Mouse (Mus musculus): ENCODE data around the gene Wars. TPM values are rescaled to one million over a fixed set of nuclear protein-coding genes. Genes with fewer than 3 reads are reported as not detected.
A peak's percentile ranks its signal among the peaks of the same experiment; 100 is the strongest.
"Not testable (repeated sequence)": the region's sequence is repeated elsewhere in the genome, so short reads cannot be mapped to it uniquely, and the experiment has no call there.

Gene Wars
- polyA plus RNA-seq, 1 experiment from 2014 or later: 93.0 TPM

DNA sequence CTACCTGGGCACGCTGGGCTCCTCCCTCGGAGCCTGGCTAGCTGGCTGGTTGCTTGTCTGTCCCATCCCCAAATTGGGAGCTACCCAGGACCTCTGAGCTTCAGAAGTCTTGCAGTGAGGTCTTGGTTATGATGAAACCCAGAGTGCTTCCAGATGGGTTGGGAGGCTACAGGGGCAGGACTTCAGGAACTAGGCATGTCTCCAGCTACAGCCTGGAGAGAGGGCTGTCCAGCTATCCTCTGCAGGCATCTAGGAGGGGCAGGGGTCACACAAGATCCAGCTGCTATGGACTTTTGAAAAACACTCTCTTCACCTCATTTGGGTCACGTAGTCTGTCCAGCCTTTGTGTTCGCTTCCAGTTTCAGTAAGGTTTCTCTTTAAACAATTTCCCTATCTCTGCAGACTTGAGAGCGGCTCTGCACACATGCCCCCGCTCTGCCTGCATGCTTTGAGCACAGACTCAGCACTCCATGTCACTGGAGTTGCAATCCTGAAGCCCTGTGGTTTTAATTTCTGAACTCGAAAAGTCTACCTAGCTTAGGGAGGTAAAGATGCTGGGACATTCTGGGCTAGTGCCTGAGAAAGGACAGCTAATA lies 36.3 kb downstream of the Wars start:
- Histone ChIP-seq H3K36me3 (ENCODE audit: control insufficient read depth, insufficient read depth, low read length) (peaks cover 41% of the 10 kb centered on the region), H3K9ac (ENCODE audit: low read length) (no peak overlapping the region), H3K4me1 (replicated peaks; ENCODE audit: control insufficient read depth, insufficient read depth, low read length) (no peaks in the 10 kb centered on the region), H3K27ac (ENCODE audit: low read depth) (peak overlapping the region; percentile 48), H3K4me3 (ENCODE audit: low read depth, low read length) (no peak overlapping the region), H3K9me3 (ENCODE audit: control insufficient read depth, low read length) (no peaks in the 10 kb centered on the region), H3K27me3 (replicated peaks; ENCODE audit: control insufficient read depth, insufficient read depth, low read length) (no peaks in the 10 kb centered on the region), H3K4me2 (ENCODE audit: low read length) (no peak overlapping the region)
- DNase-seq (ENCODE audit: low spot score): no peak
- 65% methylated on average over 7 of the region's 7 CpGs for WGBS
- ATAC-seq (replicated peaks; ENCODE audit: low FRiP score, low TSS enrichment, low read depth): no peak

DNA sequence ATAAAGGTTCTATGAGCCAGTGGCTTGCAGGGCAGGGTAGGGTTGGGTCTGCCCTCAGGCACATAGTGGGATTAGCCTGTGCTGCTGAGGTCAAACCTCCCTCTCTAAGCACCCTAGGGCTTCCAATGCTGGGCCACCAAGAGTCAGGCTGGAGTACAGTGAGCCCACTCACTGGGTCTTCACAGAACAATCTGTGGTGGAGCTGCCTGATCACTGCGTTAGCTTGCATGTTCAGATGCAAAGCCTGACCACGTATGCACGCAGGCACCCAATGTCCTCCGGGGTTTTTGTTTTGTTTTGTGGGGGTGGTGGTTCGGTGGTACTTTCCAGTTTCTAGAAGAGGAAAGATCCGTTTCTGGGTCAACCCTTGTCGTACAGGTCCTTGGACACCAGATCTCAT lies 36.9 kb downstream of the Wars start:
- ATAC-seq (replicated peaks; ENCODE audit: low FRiP score, low TSS enrichment, low read depth): no peak
- peak overlapping the region; percentile 48 for H3K27ac ChIP-seq (ENCODE audit: low read depth)

DNA sequence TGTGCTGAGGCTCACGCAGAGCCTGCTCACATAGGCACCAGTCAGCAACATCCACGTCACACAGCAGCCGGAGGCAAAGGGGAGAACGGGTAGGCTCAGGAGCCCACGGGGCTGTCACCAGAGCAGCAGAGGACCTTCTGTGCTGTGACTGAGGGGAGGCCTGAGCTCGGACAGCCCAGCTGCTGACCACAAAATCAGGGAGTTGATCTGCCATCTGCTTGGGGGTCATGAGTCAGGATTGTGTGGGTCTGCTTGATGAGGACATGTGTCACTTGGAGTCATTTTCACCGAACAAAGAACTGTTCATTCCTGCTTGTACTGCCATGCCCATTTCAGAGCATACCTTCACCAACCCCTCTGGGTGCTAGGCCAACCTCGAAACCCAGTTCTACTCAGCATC lies 37.8 kb downstream of the Wars start:
- Histone ChIP-seq H3K9me3 (ENCODE audit: control insufficient read depth, low read length) (no peaks in the 10 kb centered on the region), H3K27me3 (replicated peaks; ENCODE audit: control insufficient read depth, insufficient read depth, low read length) (no peaks in the 10 kb centered on the region), H3K36me3 (ENCODE audit: control insufficient read depth, insufficient read depth, low read length) (peaks cover 26% of the 10 kb centered on the region; the same call in 1 of the 2 replicates), H3K27ac (ENCODE audit: low read depth) (no peak overlapping the region), H3K4me1 (replicated peaks; ENCODE audit: control insufficient read depth, insufficient read depth, low read length) (no peaks in the 10 kb centered on the region), H3K4me2 (ENCODE audit: low read length) (no peak overlapping the region), H3K9ac (ENCODE audit: low read length) (no peak overlapping the region), H3K4me3 (ENCODE audit: low read depth, low read length) (no peak overlapping the region)
- ATAC-seq (replicated peaks; ENCODE audit: low FRiP score, low TSS enrichment, low read depth) (no peak), DNase-seq (ENCODE audit: low spot score) (no peak)
- 84% methylated on average over 8 of the region's 8 CpGs for WGBS

More for the DNA sequence above, 36.9 kb downstream of the Wars start:
- no peaks in the 10 kb centered on the region for H3K9me3 ChIP-seq (ENCODE audit: control insufficient read depth, low read length)
- DNase-seq (ENCODE audit: low spot score): no peak
- no peaks in the 10 kb centered on the region for H3K27me3 ChIP-seq (replicated peaks; ENCODE audit: control insufficient read depth, insufficient read depth, low read length)
- H3K36me3 ChIP-seq (ENCODE audit: control insufficient read depth, insufficient read depth, low read length): peaks cover 35% of the 10 kb centered on the region
- H3K9ac ChIP-seq (ENCODE audit: low read length): no peak overlapping the region
- no peak overlapping the region for H3K4me3 ChIP-seq (ENCODE audit: low read depth, low read length)
- no peak overlapping the region for H3K4me2 ChIP-seq (ENCODE audit: low read length)
- H3K4me1 ChIP-seq (replicated peaks; ENCODE audit: control insufficient read depth, insufficient read depth, low read length): no peaks in the 10 kb centered on the region
- 88% methylated on average over 7 of the region's 7 CpGs for WGBS

GRCm38 (mm10) chr12:108855081-108855480 lies 38.9 kb downstream of the Wars start:
- DNase-seq (ENCODE audit: low spot score): no peak
- no peak overlapping the region for H3K4me2 ChIP-seq (ENCODE audit: low read length)
- H3K9me3 ChIP-seq (ENCODE audit: control insufficient read depth, low read length): no peaks in the 10 kb centered on the region
- H3K27ac ChIP-seq (ENCODE audit: low read depth): no peak overlapping the region
- H3K4me1 ChIP-seq (replicated peaks; ENCODE audit: control insufficient read depth, insufficient read depth, low read length): no peaks in the 10 kb centered on the region
- WGBS: 90% methylated on average over 10 of the region's 10 CpGs
- no peak for ATAC-seq (replicated peaks; ENCODE audit: low FRiP score, low TSS enrichment, low read depth)
- H3K9ac ChIP-seq (ENCODE audit: low read length): no peak overlapping the region
- H3K4me3 ChIP-seq (ENCODE audit: low read depth, low read length): no peak overlapping the region
- no peaks in the 10 kb centered on the region for H3K27me3 ChIP-seq (replicated peaks; ENCODE audit: control insufficient read depth, insufficient read depth, low read length)
- peaks cover 17% of the 10 kb centered on the region; the same call in 1 of the 2 replicates for H3K36me3 ChIP-seq (ENCODE audit: control insufficient read depth, insufficient read depth, low read length)

DNA sequence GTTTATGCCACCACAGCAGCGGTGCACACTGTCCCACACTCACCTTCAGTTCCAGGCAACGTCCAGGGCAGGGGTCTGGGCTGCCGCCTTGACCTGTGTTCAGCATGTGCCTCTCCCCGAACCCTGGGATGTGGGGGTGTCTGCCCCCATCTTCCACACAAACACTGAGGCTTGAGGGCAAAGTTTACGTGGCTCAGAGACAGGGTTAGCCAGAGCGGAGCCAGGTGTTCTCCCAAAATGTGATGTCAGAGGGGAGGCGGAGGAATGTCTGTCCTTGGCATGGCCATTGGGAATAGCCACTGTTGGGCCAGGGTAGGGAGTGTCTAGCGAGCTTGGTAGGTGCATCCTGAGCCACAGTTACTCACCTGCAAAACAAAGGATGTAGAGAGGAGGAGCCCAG lies 41.2 kb downstream of the Wars start:
- Histone ChIP-seq H3K4me1 (replicated peaks; ENCODE audit: control insufficient read depth, insufficient read depth, low read length) (no peaks in the 10 kb centered on the region), H3K4me2 (ENCODE audit: low read length) (no peak overlapping the region), H3K9ac (ENCODE audit: low read length) (no peak overlapping the region), H3K36me3 (ENCODE audit: control insufficient read depth, insufficient read depth, low read length) (0 out of 2 replicates have a peak, but pooled peaks cover 3% of the 10 kb centered on the region), H3K9me3 (ENCODE audit: control insufficient read depth, low read length) (no peaks in the 10 kb centered on the region), H3K27ac (ENCODE audit: low read depth) (no peak overlapping the region), H3K27me3 (replicated peaks; ENCODE audit: control insufficient read depth, insufficient read depth, low read length) (no peaks in the 10 kb centered on the region), H3K4me3 (ENCODE audit: low read depth, low read length) (no peak overlapping the region)
- WGBS: 88% methylated on average over 8 of the region's 8 CpGs
- no peak for DNase-seq (ENCODE audit: low spot score)
- ATAC-seq (replicated peaks; ENCODE audit: low FRiP score, low TSS enrichment, low read depth): no peak

GRCm38 (mm10) chr12:108850886-108851285 lies 43.1 kb downstream of the Wars start:
- 85% methylated on average over 8 of the region's 8 CpGs for WGBS
- Histone ChIP-seq H3K4me3 (ENCODE audit: low read depth, low read length) (no peak overlapping the region), H3K27ac (ENCODE audit: low read depth) (no peak overlapping the region), H3K9me3 (ENCODE audit: control insufficient read depth, low read length) (no peaks in the 10 kb centered on the region), H3K9ac (ENCODE audit: low read length) (no peak overlapping the region), H3K4me2 (ENCODE audit: low read length) (no peak overlapping the region), H3K4me1 (replicated peaks; ENCODE audit: control insufficient read depth, insufficient read depth, low read length) (no peaks in the 10 kb centered on the region), H3K27me3 (replicated peaks; ENCODE audit: control insufficient read depth, insufficient read depth, low read length) (no peaks in the 10 kb centered on the region), H3K36me3 (ENCODE audit: control insufficient read depth, insufficient read depth, low read length) (0 out of 2 replicates have a peak, but pooled peaks cover under 1% of the 10 kb centered on the region)
- no peak for DNase-seq (ENCODE audit: low spot score)
- no peak for ATAC-seq (replicated peaks; ENCODE audit: low FRiP score, low TSS enrichment, low read depth)

GRCm38 (mm10) chr12:108850129-108850528 lies 43.8 kb downstream of the Wars start:
- H3K4me1 ChIP-seq (replicated peaks; ENCODE audit: control insufficient read depth, insufficient read depth, low read length): no peaks in the 10 kb centered on the region
- ATAC-seq (replicated peaks; ENCODE audit: low FRiP score, low TSS enrichment, low read depth) (no peak), DNase-seq (ENCODE audit: low spot score) (no peak)
- H3K9ac ChIP-seq (ENCODE audit: low read length): no peak overlapping the region
- H3K4me2 ChIP-seq (ENCODE audit: low read length): no peak overlapping the region
- H3K27ac ChIP-seq (ENCODE audit: low read depth): no peak overlapping the region
- H3K9me3 ChIP-seq (ENCODE audit: control insufficient read depth, low read length): no peaks in the 10 kb centered on the region
- no peaks in the 10 kb centered on the region for H3K27me3 ChIP-seq (replicated peaks; ENCODE audit: control insufficient read depth, insufficient read depth, low read length)
- no peak overlapping the region for H3K4me3 ChIP-seq (ENCODE audit: low read depth, low read length)
- WGBS: 34% methylated on average over 8 of the region's 8 CpGs
- peaks cover 2% of the 10 kb centered on the region for H3K36me3 ChIP-seq (ENCODE audit: control insufficient read depth, insufficient read depth, low read length)

- no peaks in the 10 kb centered on the region for H3K4me1 ChIP-seq (replicated peaks; ENCODE audit: control insufficient read depth, insufficient read depth, low read length)
- DNase-seq (ENCODE audit: low spot score) (no peak), ATAC-seq (replicated peaks; ENCODE audit: low FRiP score, low TSS enrichment, low read depth) (no peak)
- no peaks in the 10 kb centered on the region for H3K9me3 ChIP-seq (ENCODE audit: control insufficient read depth, low read length)
- H3K9ac ChIP-seq (ENCODE audit: low read length): no peak overlapping the region
- WGBS: 77% methylated on average over 4 of the region's 4 CpGs
- H3K4me2 ChIP-seq (ENCODE audit: low read length): no peak overlapping the region
- no peaks in the 10 kb centered on the region for H3K27me3 ChIP-seq (replicated peaks; ENCODE audit: control insufficient read depth, insufficient read depth, low read length)
- H3K36me3 ChIP-seq (ENCODE audit: control insufficient read depth, insufficient read depth, low read length): peaks cover 7% of the 10 kb centered on the region
- no peak overlapping the region for H3K4me3 ChIP-seq (ENCODE audit: low read depth, low read length)
- no peak overlapping the region for H3K27ac ChIP-seq (ENCODE audit: low read depth)
These were observed 44.4 kb downstream of the Wars start for GRCm38 (mm10) chr12:108849488-108850022.

- not testable (repeated sequence) for H3K4me2 ChIP-seq (ENCODE audit: low read length); H3K9ac ChIP-seq (ENCODE audit: low read length); ATAC-seq (replicated peaks; ENCODE audit: low FRiP score, low TSS enrichment, low read depth); H3K27me3 ChIP-seq (replicated peaks; ENCODE audit: control insufficient read depth, insufficient read depth, low read length); H3K4me3 ChIP-seq (ENCODE audit: low read depth, low read length); H3K4me1 ChIP-seq (replicated peaks; ENCODE audit: control insufficient read depth, insufficient read depth, low read length); H3K27ac ChIP-seq (ENCODE audit: low read depth); DNase-seq (ENCODE audit: low spot score); H3K9me3 ChIP-seq (ENCODE audit: control insufficient read depth, low read length)
- peaks cover 16% of the 10 kb centered on the region for H3K36me3 ChIP-seq (ENCODE audit: control insufficient read depth, insufficient read depth, low read length)
- WGBS: 94% methylated on average over 3 of the region's 3 CpGs
These were observed 45.9 kb downstream of the Wars start for GRCm38 (mm10) chr12:108848033-108848432.

All from intestine, embryonic 14.5 days (tissue).